Mouse (Mus musculus) hindbrain, embryonic 16.5 days (tissue): ENCODE data around the gene Sardh. TPM values are rescaled to one million over a fixed set of nuclear protein-coding genes. Genes with fewer than 3 reads are reported as not detected.

Experiments used
- ATAC-seq: fragments of 200-750 bp; cut with Nextera tagmentation; 2 replicates; pipeline ENCODE4 v1.8.0; 2017; ENCODE audit warnings: moderate TSS enrichment, moderate library complexity
- H3K27ac ChIP-seq: fragments of 300-500 bp; sonication (generic); 2 replicates; pipeline ENCODE4 v1.5.1; 2014; ENCODE audit warnings: low read depth, mild to moderate bottlenecking, control low read depth, low read length, moderate library complexity
- H3K27me3 ChIP-seq: fragments of 300-500 bp; sonication (generic); replicated peaks from 2 replicates; pipeline ENCODE4 v1.6.1; 2014; ENCODE audit warnings: low read length; ENCODE audit not compliant: control insufficient read depth, insufficient read depth
- H3K36me3 ChIP-seq: fragments of 300-500 bp; sonication (generic); 2 replicates; pipeline ENCODE4 v1.6.1; 2014; ENCODE audit warnings: mild to moderate bottlenecking, low read length, moderate library complexity, mixed read lengths; ENCODE audit not compliant: control insufficient read depth, insufficient read depth
- H3K4me1 ChIP-seq: fragments of 300-500 bp; sonication (generic); 2 replicates; pipeline ENCODE4 v1.6.1; 2014; ENCODE audit warnings: low read depth, low read length; ENCODE audit not compliant: control insufficient read depth, insufficient read depth
- H3K4me2 ChIP-seq: fragments of 300-500 bp; sonication (generic); 2 replicates; pipeline ENCODE4 v1.6.1; 2014; ENCODE audit warnings: mild to moderate bottlenecking, low read length, control low read depth, moderate library complexity
- H3K4me3 ChIP-seq: fragments of 300-500 bp; sonication (generic); 2 replicates; pipeline ENCODE4 v1.5.1; 2014; ENCODE audit warnings: mild to moderate bottlenecking, low read length, control low read depth, moderate library complexity
- H3K9ac ChIP-seq: fragments of 300-500 bp; sonication (generic); 2 replicates; pipeline ENCODE4 v1.6.1; 2014; ENCODE audit warnings: low read depth, mild to moderate bottlenecking, control low read depth, low read length, moderate library complexity
- H3K9me3 ChIP-seq: fragments of 300-500 bp; sonication (generic); 2 replicates; pipeline ENCODE4 v1.6.1; 2014; ENCODE audit warnings: mild to moderate bottlenecking, low read length, moderate library complexity; ENCODE audit not compliant: control insufficient read depth
- WGBS: fragments of 180-500 bp; shearing (Covaris S2); extraction: QIAGEN DNeasy Blood & Tissue Kit; methylation state at CpG from one replicate; pipeline ENCODE4 v1.1.7; 2014; 5-methylcytosine and 5-hydroxymethylcytosine counted together
- polyA plus RNA-seq: library from polyadenylated mRNA; unstranded; fragments of >200 nt; fragmentation: Nextera tagmentation; extraction: Ambion mirVana; gene quantifications from 2 replicates; pipeline ENCODE4 v1.2.1, GENCODE M21; 2015

The Sardh gene
- polyA plus RNA-seq, result 9.1 and 10.2 TPM in 2 replicates

DNA sequence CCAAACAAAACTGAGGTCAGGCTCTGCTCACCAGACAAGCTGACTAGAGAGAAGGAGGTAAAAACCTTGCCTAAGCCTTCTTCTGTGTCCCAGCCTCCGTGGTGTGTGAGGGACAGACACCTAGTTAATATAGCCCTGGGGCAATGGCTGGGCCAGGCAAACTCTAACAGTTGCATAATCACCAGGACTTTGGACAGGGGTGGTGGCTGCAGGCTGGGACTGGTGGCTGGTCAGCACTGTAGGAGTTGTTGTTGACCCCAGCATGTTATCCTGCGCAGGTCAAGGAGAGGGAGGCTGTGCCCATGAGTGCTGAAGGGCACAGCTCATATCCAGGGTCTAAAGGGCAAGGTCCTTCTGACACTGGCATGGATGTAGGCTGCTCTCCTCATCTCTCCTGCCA is at the start of gene Sardh:
TSS of gene Sardh (minus strand) at position 127 of the 400 bp plus-strand sequence.
- no peak for ATAC-seq
- H3K4me2 ChIP-seq, result no peak within 1 kb of the TSS
- WGBS, result 84% methylated on average over 2 of the region's 2 CpGs

DNA sequence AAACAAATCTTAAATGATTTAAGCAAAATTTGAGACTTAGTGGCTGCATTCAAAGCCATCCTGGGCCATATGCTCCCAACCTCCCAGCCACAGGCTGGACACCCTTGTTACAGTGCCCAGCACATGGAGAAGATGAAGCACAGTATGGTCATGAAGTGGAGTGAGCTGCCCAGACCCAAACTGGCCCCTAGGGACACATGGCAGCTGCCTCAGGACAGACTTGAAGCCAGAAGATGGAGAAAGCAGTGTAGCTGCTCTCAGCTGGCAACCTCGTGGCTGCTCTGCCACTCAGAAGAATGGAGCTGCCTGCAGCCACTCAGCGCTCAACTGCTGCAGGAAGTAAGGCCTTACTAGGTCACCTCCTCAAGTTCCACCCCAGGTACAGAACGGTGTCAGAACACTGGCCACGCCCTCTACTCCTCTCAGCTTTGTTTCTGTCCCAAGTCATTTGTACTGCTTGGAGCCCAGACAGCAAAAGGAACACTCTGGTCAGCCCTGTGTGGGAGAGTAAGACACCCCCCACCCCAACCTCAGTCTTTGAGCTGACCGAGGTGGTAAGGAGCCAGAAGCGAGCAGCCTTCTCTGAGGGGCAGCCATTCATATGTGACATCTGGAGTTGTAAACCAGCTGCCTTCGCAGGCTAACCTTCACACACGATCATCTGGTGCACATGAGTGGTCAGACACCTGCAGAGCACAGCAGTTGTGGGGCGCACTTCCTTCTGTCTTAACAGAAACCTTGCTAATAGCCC is 48.7 kb upstream of the Sardh start:
- no peak overlapping the region for H3K4me2 ChIP-seq
- no peaks in the 10 kb centered on the region for H3K9me3 ChIP-seq
- H3K27me3 ChIP-seq, result no peaks in the 10 kb centered on the region
- 0 out of 2 replicates have a peak, but pooled peaks cover 2% of the 10 kb centered on the region for H3K36me3 ChIP-seq
- peaks cover 12% of the 10 kb centered on the region for H3K4me1 ChIP-seq
- 70% methylated on average over 9 of the region's 9 CpGs for WGBS
- H3K4me3 ChIP-seq, result no peak overlapping the region
- no peak for ATAC-seq
- no peak overlapping the region for H3K27ac ChIP-seq
- no peak overlapping the region for H3K9ac ChIP-seq

More for the DNA sequence above, at the start of gene Sardh:
- no peak within 1 kb of the TSS for H3K4me3 ChIP-seq
- H3K36me3 ChIP-seq, result no peaks in the 10 kb centered on the region
- no peaks in the 10 kb centered on the region for H3K27me3 ChIP-seq
- H3K27ac ChIP-seq, result no peak within 1 kb of the TSS
- no peak within 1 kb of the TSS for H3K9ac ChIP-seq
- H3K4me1 ChIP-seq, result no peaks in the 10 kb centered on the region; the same call in none of the 2 replicates
- H3K9me3 ChIP-seq, result no peaks in the 10 kb centered on the region

DNA sequence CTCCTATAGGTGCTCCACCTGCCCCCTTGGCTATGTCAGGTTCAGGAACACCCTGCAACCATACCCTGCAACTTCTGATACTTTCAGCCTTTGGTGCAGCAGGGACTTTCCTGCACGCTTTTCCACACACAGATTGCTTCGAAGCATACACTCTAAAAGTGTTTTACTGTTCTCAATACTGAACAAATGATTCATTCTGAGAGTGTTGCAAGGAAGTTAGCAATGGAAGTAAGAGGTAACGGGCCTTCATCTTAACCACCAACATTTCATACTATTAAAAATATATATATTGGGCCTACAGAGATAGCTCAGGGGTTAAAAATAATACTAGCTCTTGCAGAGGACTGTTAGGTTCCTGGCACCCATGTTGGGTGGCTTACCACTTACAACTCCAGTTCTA is 46.6 kb upstream of the Sardh start:
- Histone ChIP-seq H3K36me3 (peaks cover 12% of the 10 kb centered on the region; the same call in 1 of the 2 replicates), H3K4me1 (no peaks in the 10 kb centered on the region; the same call in 1 of the 2 replicates)

DNA sequence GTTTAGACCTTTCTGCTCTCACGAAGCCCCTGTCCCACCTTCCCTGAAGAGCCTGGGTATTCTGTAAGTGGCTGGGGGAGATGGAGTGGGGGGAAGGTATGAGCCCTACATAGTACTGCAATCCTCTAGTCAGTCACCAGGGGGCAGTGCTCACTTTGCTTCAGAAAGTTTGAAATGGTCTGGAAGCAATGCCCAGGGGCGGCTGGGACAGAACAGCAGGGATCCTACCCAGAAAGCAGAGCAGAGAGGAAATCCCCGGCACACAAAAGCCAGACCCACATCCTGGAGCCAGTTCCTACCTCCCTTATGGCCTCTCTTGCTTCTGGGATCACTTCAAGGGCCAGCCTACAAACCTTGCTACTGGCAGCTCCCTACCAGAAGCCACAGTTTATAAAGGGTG is 40.9 kb upstream of the Sardh start:
- peak; percentile 82 for ATAC-seq
- peak overlapping the region; percentile 10; the same call in 1 of the 2 replicates for H3K27ac ChIP-seq
- no peak overlapping the region; the same call in 1 of the 2 replicates for H3K9ac ChIP-seq
- no peak overlapping the region for H3K4me2 ChIP-seq
- H3K27me3 ChIP-seq, result no peaks in the 10 kb centered on the region
- H3K36me3 ChIP-seq, result peaks cover 14% of the 10 kb centered on the region; the same call in 1 of the 2 replicates
- H3K9me3 ChIP-seq, result no peaks in the 10 kb centered on the region
- 14% methylated on average over 3 of the region's 3 CpGs for WGBS
- no peaks in the 10 kb centered on the region; the same call in 1 of the 2 replicates for H3K4me1 ChIP-seq
- H3K4me3 ChIP-seq, result no peak overlapping the region

More for the DNA sequence above, 46.6 kb upstream of the Sardh start:
- Histone ChIP-seq H3K27me3 (no peaks in the 10 kb centered on the region), H3K9ac (no peak overlapping the region), H3K9me3 (no peaks in the 10 kb centered on the region), H3K4me2 (no peak overlapping the region), H3K4me3 (no peak overlapping the region), H3K27ac (no peak overlapping the region)
- WGBS, result 98% methylated on average over 3 of the region's 3 CpGs
- ATAC-seq, result no peak

DNA sequence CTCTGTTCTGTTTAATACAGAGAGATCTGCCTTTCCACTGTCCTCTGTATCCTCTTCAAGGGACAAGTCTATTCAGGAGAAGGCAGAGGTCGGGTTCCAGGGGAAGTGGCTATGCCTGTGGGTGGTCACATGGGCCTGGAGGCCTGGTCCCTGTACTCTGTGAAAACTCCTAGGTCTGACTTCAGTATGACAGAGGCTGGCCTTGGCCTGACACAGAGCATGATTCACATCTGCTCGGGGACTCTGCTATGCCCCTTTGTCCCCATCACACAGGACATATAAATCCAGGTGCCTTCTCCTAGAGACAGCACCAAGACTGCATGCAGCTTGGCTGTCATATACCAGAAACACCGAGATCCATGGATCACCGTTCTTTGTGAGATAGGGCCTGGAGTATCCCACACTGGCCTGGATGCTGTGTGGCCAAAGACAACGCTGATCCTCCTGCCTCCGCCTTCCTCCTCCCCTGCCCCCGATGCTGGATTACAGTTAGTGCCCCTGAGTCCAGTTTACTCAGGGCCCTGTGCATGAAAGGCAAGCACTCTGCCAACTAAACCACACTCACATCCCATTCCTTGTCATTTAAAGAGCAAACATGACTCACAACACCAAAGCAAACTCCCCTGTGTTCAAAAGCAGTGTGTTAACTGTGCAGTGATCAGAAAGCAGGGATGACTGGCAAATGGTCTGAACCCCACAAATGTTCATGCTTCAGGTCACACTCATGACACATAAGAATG is 39.0 kb upstream of the Sardh start:
- no peaks in the 10 kb centered on the region for H3K9me3 ChIP-seq
- no peak for ATAC-seq
- peaks cover 14% of the 10 kb centered on the region; the same call in 1 of the 2 replicates for H3K36me3 ChIP-seq
- no peak overlapping the region for H3K27ac ChIP-seq
- H3K4me3 ChIP-seq, result no peak overlapping the region
- H3K9ac ChIP-seq, result no peak overlapping the region
- no peaks in the 10 kb centered on the region; the same call in 1 of the 2 replicates for H3K4me1 ChIP-seq
- no peak overlapping the region for H3K4me2 ChIP-seq
- WGBS, result 89% methylated on average over 7 of the region's 7 CpGs
- H3K27me3 ChIP-seq, result no peaks in the 10 kb centered on the region

DNA sequence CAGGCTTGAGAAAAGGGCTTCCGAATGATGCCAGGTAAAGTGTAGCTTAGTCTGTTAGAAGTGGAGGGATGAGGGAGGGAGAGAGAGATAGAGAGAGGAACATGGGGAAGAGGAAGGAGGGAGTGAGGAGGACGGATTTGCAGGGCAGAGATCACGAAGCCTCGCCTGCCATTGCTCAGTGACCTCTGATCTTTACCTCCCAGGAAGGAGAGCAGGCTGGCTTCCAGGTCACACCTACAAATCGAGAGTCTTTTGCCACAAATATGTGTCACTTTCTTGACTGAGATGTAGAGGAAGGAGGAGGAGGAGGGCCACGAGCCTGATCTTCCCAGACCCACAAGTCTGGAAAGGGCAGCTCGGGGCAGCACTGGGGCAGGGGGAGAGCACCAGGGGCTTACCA is 36.3 kb upstream of the Sardh start:
- H3K36me3 ChIP-seq, result peaks cover 8% of the 10 kb centered on the region; the same call in 1 of the 2 replicates
- no peak overlapping the region for H3K4me2 ChIP-seq
- H3K4me1 ChIP-seq, result no peaks in the 10 kb centered on the region; the same call in 1 of the 2 replicates
- H3K27me3 ChIP-seq, result no peaks in the 10 kb centered on the region
- WGBS, result 85% methylated on average over 7 of the region's 7 CpGs
- no peaks in the 10 kb centered on the region for H3K9me3 ChIP-seq
- ATAC-seq, result no peak
- no peak overlapping the region for H3K4me3 ChIP-seq
- H3K9ac ChIP-seq, result no peak overlapping the region
- H3K27ac ChIP-seq, result no peak overlapping the region

DNA sequence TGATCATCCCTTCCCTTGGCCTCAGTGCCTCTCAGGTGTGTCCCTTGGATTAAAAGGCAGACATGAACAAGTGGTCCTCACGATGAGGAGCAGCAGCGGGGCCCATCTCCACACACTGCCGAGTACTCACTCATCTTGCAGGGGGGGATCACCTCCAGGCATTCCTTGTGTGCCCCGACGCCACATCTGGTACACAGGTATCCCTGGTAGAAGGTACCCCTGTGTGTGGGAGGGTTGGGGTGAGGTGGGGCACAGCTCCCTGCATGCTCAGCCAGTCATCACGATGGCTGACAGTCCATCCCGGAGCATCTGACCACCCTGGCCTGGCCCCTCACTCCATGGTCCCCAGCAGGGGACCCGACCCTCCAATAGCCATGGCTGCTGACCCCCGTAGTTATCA is 33.6 kb upstream of the Sardh start:
- Histone ChIP-seq H3K9ac (no peak overlapping the region), H3K4me1 (no peaks in the 10 kb centered on the region), H3K4me3 (no peak overlapping the region), H3K27ac (no peak overlapping the region), H3K27me3 (no peaks in the 10 kb centered on the region), H3K36me3 (peaks cover 13% of the 10 kb centered on the region; the same call in 1 of the 2 replicates), H3K9me3 (no peaks in the 10 kb centered on the region), H3K4me2 (no peak overlapping the region)
- ATAC-seq, result no peak
- WGBS, result 94% methylated on average over 9 of the region's 9 CpGs

DNA sequence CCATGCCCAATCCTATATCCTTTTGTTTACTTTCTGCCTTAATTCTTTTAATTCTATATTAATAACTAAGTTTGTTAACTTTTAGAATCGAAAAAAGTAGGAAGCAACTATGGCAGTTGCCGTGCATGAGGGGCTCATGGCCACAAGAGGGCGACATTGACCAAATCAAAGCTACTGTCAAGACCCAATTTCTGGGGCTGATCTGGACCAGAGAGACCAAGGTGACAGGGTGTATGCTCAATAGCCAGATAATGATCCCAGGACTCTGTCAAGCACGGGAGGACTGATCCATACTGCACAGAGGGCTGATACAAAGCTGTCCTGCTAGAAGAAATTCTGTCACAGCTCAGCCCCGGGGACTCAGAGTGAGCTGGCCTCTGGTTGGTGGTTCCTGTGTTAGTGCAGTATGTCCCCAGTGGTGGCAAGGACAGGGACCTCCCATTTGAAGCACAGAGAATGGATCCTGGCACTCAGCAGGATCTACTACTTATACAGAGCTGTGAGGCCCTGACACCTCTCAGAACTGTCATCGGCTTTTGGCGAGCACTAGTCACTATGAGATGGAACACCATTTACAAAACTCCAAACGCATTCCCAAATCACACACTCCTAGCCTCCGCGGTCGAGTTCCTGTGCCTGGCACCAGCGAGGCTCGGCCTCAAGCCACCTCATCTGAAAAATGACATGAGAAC is 32.9 kb upstream of the Sardh start:
- H3K9me3 ChIP-seq, result no peaks in the 10 kb centered on the region
- H3K4me2 ChIP-seq, result no peak overlapping the region
- H3K27ac ChIP-seq, result no peak overlapping the region
- 0 out of 2 replicates have a peak overlapping the region, but pooled peaks have one; percentile 17 for H3K9ac ChIP-seq
- WGBS, result 71% methylated on average over 13 of the region's 13 CpGs
- no peaks in the 10 kb centered on the region for H3K4me1 ChIP-seq
- peak; percentile 51 for ATAC-seq
- H3K27me3 ChIP-seq, result no peaks in the 10 kb centered on the region
- peaks cover 14% of the 10 kb centered on the region; the same call in 1 of the 2 replicates for H3K36me3 ChIP-seq
- H3K4me3 ChIP-seq, result no peak overlapping the region
